Mouse (Mus musculus): ENCODE data around the gene 9830107B12Rik.

DNA sequence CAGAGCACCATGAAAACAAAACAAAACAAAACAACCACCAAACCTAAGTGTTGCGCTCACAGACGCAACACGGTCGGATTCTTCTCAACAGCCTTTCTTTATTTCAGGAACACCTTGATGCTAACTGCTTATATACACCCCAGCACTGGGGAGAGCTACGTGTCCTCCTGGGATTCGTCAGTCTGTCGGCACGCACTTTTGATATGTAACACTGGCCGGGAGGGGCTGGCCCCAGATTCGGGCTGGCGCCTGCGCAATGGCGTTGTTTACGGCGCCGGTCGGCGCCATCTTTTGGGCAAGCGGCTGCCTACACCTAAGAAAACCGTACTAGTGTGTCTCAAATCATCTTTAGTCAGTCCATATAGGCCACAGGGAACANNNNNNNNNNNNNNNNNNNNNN is 25.6 kb downstream of the 9830107B12Rik start:
- TF ChIP-seq CTCF (IDR thresholded peaks at IDR 0.05; ENCODE audit: low read depth) (no peak), EP300 (optimal IDR thresholded peaks at IDR 0.05) (no peak)
